Mouse (Mus musculus) forebrain, embryonic 11.5 days (tissue): ENCODE data around the gene Ndufb6. TPM values are rescaled to one million over a fixed set of nuclear protein-coding genes. Genes with fewer than 3 reads are reported as not detected.
"Not testable (repeated sequence)": the region's sequence is repeated elsewhere in the genome, so short reads cannot be mapped to it uniquely, and the experiment has no call there.

Experiments
- ATAC-seq: fragments of 200-750 bp; cut with Nextera tagmentation; replicated peaks from 2 replicates; pipeline ENCODE4 v1.8.0; 2017; ENCODE audit warnings: moderate TSS enrichment; ENCODE audit not compliant: low FRiP score
- DNase-seq: peaks from one replicate; pipeline ENCODE4 v3.0.0-alpha.2; 2017; ENCODE audit warnings: low spot score
- H3K27ac ChIP-seq: fragments of 300-500 bp; sonication (generic); 2 replicates; pipeline ENCODE4 v1.5.1; 2014; ENCODE audit warnings: low read depth, low read length
- H3K27me3 ChIP-seq: fragments of 300-500 bp; sonication (generic); 2 replicates; pipeline ENCODE4 v1.6.1; 2014; ENCODE audit warnings: mild to moderate bottlenecking, low read length, mixed read lengths; ENCODE audit not compliant: control insufficient read depth, insufficient read depth
- H3K36me3 ChIP-seq: fragments of 300-500 bp; sonication (generic); 2 replicates; pipeline ENCODE4 v1.6.1; 2014; ENCODE audit warnings: mild to moderate bottlenecking, low read length, moderate library complexity, mixed read lengths; ENCODE audit not compliant: control insufficient read depth, insufficient read depth
- H3K4me1 ChIP-seq: fragments of 300-500 bp; sonication (generic); replicated peaks from 2 replicates; pipeline ENCODE4 v1.6.1; 2014; ENCODE audit warnings: low read length, mixed read lengths; ENCODE audit not compliant: control insufficient read depth, insufficient read depth
- H3K4me2 ChIP-seq: fragments of 300-500 bp; sonication (generic); 2 replicates; pipeline ENCODE4 v1.6.1; 2014; ENCODE audit warnings: low read depth, mild to moderate bottlenecking, low read length, moderate library complexity, mixed read lengths; ENCODE audit not compliant: severe bottlenecking
- H3K4me3 ChIP-seq: fragments of 300-500 bp; sonication (generic); 2 replicates; pipeline ENCODE4 v1.5.1; 2014; ENCODE audit warnings: low read depth, low read length
- H3K9ac ChIP-seq: fragments of 300-500 bp; sonication (generic); 2 replicates; pipeline ENCODE4 v1.6.1; 2014; ENCODE audit warnings: low read length
- H3K9me3 ChIP-seq: fragments of 300-500 bp; sonication (generic); 2 replicates; pipeline ENCODE4 v1.6.1; 2016; ENCODE audit warnings: low read length, mixed read lengths; ENCODE audit not compliant: control insufficient read depth
- WGBS: fragments of 180-500 bp; shearing (Covaris S2); extraction: QIAGEN DNeasy Blood & Tissue Kit; methylation state at CpG from one replicate; pipeline ENCODE4 v1.1.7; 2014; 5-methylcytosine and 5-hydroxymethylcytosine counted together
- polyA plus RNA-seq: library from polyadenylated mRNA; unstranded; fragments of >200 nt; fragmentation: Nextera tagmentation; extraction: Ambion mirVana; gene quantifications from 2 replicates; pipeline ENCODE4 v1.2.1, GENCODE M21; 2014

Ndufb6 gene
- polyA plus RNA-seq, 1 experiment from 2014 or later, result 279 TPM

GRCm38 (mm10) chr4:40302445-40303125, 23.4 kb upstream of the Ndufb6 start:
- Histone ChIP-seq H3K4me2 (no peak overlapping the region), H3K9me3 (no peaks in the 10 kb centered on the region), H3K4me1 (no peaks in the 10 kb centered on the region), H3K27ac (no peak overlapping the region), H3K9ac (no peak overlapping the region), H3K36me3 (no peaks in the 10 kb centered on the region), H3K4me3 (no peak overlapping the region), H3K27me3 (no peaks in the 10 kb centered on the region)
- WGBS, result 84% methylated on average over 10 of the region's 10 CpGs
- ATAC-seq (no peak), DNase-seq (no peak)

GRCm38 (mm10) chr4:40301076-40301789, 22.0 kb upstream of the Ndufb6 start:
- Histone ChIP-seq H3K4me1 (no peaks in the 10 kb centered on the region), H3K27me3 (no peaks in the 10 kb centered on the region), H3K4me3 (no peak overlapping the region; the same call in 1 of the 2 replicates), H3K36me3 (no peaks in the 10 kb centered on the region), H3K27ac (no peak overlapping the region), H3K4me2 (peak overlapping the region; percentile 27; the same call in 1 of the 2 replicates), H3K9ac (no peak overlapping the region; the same call in 1 of the 2 replicates), H3K9me3 (no peaks in the 10 kb centered on the region)
- WGBS, result 15% methylated on average over 16 of the region's 16 CpGs
- peak; percentile 89 for ATAC-seq
- DNase-seq, result peak; percentile 86

DNA sequence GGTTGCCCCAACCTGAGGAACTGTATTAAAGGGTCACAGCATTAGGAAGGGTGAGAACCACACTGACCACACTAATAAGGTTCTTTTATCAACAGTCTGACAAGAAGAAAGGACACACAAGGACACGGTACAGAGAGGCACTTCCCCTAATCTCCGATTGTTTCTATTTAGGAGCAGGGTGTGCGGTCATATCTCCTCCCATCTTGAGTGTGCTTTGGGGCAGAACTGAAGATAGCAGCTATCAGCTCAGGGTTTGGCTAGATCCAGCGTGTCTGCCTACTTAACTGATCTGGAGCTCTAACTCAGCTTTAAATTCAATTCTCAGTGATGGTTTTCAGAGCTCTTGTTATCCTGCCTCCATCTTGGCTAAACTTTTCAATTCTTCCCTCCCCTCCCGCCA, 19.9 kb upstream of the Ndufb6 start:
- no peak overlapping the region for H3K9ac ChIP-seq
- no peak overlapping the region for H3K4me2 ChIP-seq
- H3K27me3 ChIP-seq, result no peaks in the 10 kb centered on the region
- H3K27ac ChIP-seq, result no peak overlapping the region
- no peaks in the 10 kb centered on the region for H3K4me1 ChIP-seq
- H3K4me3 ChIP-seq, result no peak overlapping the region
- no peaks in the 10 kb centered on the region for H3K9me3 ChIP-seq
- H3K36me3 ChIP-seq, result no peaks in the 10 kb centered on the region
- ATAC-seq, result no peak
- no peak for DNase-seq
- WGBS, result 87% methylated on average over 5 of the region's 5 CpGs

DNA sequence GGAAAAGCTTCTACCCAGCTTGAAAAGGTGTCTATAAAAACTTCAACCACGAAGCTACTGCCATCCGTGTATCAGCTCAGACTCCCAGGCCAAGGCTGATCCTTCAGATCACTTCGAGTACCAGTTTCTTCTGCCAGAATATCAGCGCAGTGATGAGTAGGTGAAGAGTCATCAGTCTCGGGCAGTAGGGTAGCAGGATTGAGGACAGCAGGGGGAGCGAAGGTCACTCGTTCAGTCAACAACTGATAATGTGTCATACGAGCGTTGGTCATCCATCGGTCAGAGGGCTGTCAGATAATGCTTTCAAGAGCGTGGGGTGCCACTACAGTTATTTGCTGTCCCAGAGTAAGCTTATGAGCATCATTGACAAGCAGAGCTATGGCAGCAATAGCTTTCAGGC, 12.3 kb upstream of the Ndufb6 start:
- H3K9me3 ChIP-seq, result not testable (repeated sequence)

DNA sequence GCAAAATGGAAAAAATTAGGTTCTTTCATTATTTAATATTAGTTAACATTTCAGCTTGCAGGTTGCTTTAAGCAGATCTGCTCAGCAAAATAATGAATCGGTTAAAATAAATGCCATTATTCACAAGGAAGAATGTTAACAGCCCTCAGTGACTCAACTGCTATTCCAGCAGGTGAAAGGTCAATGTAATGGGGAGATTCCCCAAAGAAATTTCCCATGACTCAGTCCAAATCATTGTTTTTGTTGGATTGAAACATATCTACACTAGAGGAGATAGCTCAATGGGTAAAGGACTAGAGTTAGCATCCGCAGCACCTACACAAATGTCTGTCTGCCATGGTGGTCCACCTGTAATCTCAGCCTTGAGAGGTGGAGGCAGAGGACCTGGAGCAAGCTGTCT, 9.8 kb upstream of the Ndufb6 start:
- no peaks in the 10 kb centered on the region for H3K9me3 ChIP-seq
- ATAC-seq (no peak), DNase-seq (no peak)
- no peak overlapping the region for H3K4me3 ChIP-seq
- H3K4me2 ChIP-seq, result no peak overlapping the region
- no peak overlapping the region for H3K27ac ChIP-seq
- no peaks in the 10 kb centered on the region for H3K27me3 ChIP-seq
- 88% methylated on average over 2 of the region's 2 CpGs for WGBS
- no peaks in the 10 kb centered on the region for H3K36me3 ChIP-seq
- no peak overlapping the region for H3K9ac ChIP-seq
- H3K4me1 ChIP-seq, result no peaks in the 10 kb centered on the region

More for the DNA sequence above, 12.3 kb upstream of the Ndufb6 start:
- not testable (repeated sequence) for H3K36me3 ChIP-seq, H3K9ac ChIP-seq, DNase-seq, ATAC-seq, H3K4me2 ChIP-seq, H3K27me3 ChIP-seq, H3K4me3 ChIP-seq, H3K27ac ChIP-seq, H3K4me1 ChIP-seq
- 93% methylated on average over 11 of the region's 11 CpGs for WGBS

GRCm38 (mm10) chr4:40287415-40287814, 8.2 kb upstream of the Ndufb6 start:
- no peaks in the 10 kb centered on the region for H3K36me3 ChIP-seq
- no peak overlapping the region for H3K27ac ChIP-seq
- ATAC-seq (no peak), DNase-seq (no peak)
- 83% methylated on average over 6 of the region's 6 CpGs for WGBS
- H3K9me3 ChIP-seq, result no peaks in the 10 kb centered on the region
- H3K9ac ChIP-seq, result no peak overlapping the region
- H3K27me3 ChIP-seq, result no peaks in the 10 kb centered on the region
- no peaks in the 10 kb centered on the region for H3K4me1 ChIP-seq
- H3K4me2 ChIP-seq, result no peak overlapping the region
- H3K4me3 ChIP-seq, result no peak overlapping the region

DNA sequence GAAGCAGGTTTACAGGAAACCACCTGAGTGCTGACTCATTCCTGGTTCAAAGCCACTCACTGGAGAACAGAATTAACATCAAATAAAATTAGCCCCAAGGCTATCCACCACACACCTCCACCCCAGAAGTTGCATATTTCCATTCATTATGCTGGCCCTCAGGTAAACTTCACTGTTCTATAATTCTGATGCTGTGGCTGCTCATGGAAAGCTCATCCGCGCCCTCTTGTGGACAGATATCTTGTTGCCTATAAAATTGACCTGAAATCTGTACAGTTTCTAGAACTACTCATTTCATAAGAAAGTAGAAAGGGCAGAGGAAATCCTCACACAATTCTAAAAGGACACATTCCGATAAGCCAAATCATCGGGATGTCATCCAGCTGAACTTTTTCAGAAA, 6.4 kb upstream of the Ndufb6 start:
- Histone ChIP-seq H3K4me3 (no peak overlapping the region), H3K27ac (no peak overlapping the region), H3K36me3 (no peaks in the 10 kb centered on the region), H3K9ac (no peak overlapping the region), H3K9me3 (no peaks in the 10 kb centered on the region), H3K4me1 (no peaks in the 10 kb centered on the region), H3K4me2 (no peak overlapping the region), H3K27me3 (no peaks in the 10 kb centered on the region)
- 17% methylated on average over 4 of the region's 4 CpGs for WGBS
- peak; percentile 71 for DNase-seq
- peak; percentile 51; the same call in 1 of the 2 replicates for ATAC-seq

- Histone ChIP-seq H3K4me1 (peaks cover 6% of the 10 kb centered on the region; the same call in 1 of the 2 replicates), H3K27ac (no peak overlapping the region), H3K27me3 (no peaks in the 10 kb centered on the region), H3K36me3 (no peaks in the 10 kb centered on the region; the same call in 1 of the 2 replicates), H3K4me2 (peak overlapping the region; percentile 95), H3K4me3 (peak overlapping the region; percentile 94), H3K9ac (peak overlapping the region; percentile 83), H3K9me3 (no peaks in the 10 kb centered on the region)
- WGBS, result under 1% methylated on average over 21 of the region's 21 CpGs
- DNase-seq (no peak), ATAC-seq (peak; percentile 76)
Measured at GRCm38 (mm10) chr4:40278880-40279275, 343 bp downstream of the Ndufb6 start.
